Mouse (Mus musculus) megakaryocyte, embryonic 14.5 days (primary cell): ENCODE results near the gene Vti1b.

Experiments used
- FLI1 ChIP-seq: IDR thresholded peaks from 2 replicates; pipeline ENCODE4 v1.6.1; 2012; ENCODE audit warnings: low read length, inconsistent platforms, mixed read lengths
- GATA1 ChIP-seq: IDR thresholded peaks from 3 replicates; pipeline ENCODE4 v1.6.1; 2012; ENCODE audit warnings: mixed read lengths, low read length, inconsistent platforms, borderline replicate concordance

DNA sequence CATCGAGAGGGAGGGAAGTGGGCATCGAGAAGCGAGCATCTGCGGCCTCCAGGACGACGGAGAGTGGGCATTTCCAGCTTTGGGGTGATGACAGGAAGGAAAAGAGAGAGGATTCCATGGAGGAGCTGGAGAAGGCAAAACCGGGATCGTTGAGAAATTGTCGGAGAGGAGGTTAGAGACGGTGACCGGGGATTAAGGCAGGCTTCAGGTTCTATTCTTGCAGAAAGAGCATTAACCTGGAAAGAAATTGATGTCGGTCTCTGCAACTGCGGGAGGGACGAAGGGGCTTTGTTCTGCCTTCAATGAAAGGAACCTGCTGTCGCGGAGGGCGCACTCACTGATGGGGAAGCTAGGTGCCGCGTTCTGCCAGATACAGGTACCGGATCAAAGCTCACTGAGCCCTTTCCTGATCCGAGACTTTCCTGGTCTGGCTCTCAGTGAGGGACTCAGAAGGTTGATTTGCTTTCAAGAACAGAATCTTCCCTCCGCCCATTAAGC, 41.2 kb downstream of the Vti1b start:
- no peak for TF ChIP-seq GATA1
- no peak for TF ChIP-seq FLI1
